Mouse (Mus musculus) retina, postnatal 7 days (tissue): Measurements from ENCODE around the gene Mier3.
"Not testable (repeated sequence)": the region's sequence is repeated elsewhere in the genome, so short reads cannot be mapped to it uniquely, and the experiment has no call there.

Experiments used
- DNase-seq: peaks from one replicate; pipeline ENCODE4 v3.0.0-alpha.2; 2012; ENCODE audit warnings: low read depth, low spot score

Mier3 gene

DNA sequence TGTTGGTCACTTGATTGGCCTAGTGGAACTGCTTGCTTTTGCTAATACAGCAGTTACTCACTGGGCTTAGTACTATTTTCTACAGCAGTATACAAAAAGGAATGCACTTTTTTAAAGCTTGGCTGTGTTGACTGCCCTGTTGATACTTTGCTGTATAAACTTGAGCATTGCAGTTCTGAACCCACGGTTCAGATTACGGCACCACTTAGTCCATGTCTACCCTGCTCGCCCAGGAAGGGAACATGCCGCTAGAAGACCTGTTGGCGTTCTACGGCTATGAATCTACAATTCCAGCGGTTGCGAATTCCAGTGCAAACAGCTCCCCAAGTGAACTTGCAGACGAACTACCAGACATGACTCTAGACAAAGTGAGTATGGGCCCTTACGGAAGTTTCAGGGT is 22.6 kb downstream of the Mier3 start:
- DNase-seq: no peak

GRCm38 (mm10) chr13:111703952-111704351 is 23.2 kb downstream of the Mier3 start:
- not testable (repeated sequence) for DNase-seq

DNA sequence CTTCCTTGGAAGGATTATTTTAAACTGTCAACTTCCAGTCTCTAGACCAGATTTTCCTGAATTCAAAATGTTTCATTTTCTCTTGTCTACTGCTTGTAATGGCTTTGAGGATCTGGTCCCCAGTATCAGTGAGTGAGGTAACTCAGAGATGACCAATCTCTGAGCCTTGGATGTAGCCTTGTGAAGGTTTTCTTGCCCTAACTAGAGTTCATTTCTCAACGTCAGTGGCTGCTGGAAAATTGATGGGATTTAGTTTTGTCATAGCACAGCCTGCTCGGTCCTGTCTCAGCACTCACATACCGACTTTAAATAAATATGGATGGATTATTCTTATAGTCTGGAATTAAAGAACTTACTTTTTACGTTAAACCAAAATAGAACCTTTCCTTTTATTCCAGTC is 29.8 kb downstream of the Mier3 start:
- no peak for DNase-seq

DNA sequence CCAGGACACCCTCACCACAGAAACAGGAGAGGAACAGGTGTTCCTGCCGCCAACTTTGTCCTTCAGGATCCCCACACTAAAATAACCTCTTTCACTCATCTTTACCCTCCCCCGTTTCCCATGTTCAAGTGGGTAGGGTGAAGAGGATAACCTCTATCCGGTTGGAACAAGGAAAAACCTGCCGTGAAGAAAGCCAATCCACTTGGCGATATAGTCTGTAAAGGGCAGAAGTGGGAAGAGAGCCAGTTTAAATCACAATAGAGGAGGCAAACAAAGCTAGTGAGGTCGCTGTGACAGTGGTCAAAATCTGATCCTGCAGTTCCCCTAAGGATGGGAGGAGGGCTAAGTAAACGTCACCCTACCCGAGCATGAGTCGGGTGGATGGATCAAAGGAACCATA is 38.9 kb downstream of the Mier3 start:
- DNase-seq: no peak

DNA sequence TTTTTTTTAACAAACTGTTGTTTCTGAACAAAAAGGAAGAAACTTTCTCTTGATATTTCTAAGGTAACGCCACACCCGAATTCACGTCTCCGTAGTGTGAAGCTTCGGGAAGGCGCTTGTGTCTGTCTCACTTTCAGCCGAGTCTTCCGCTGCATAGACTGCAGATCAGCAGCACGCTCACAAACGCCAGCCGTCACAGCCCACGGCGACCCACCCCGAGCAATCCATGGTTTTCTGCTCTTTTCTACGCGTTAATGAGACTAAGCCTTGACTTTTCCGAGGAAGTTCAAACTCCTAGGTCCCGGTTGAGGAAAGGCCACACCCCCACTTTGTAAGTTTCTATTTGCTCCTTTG is 44.0 kb downstream of the Mier3 start:
- no peak for DNase-seq

DNA sequence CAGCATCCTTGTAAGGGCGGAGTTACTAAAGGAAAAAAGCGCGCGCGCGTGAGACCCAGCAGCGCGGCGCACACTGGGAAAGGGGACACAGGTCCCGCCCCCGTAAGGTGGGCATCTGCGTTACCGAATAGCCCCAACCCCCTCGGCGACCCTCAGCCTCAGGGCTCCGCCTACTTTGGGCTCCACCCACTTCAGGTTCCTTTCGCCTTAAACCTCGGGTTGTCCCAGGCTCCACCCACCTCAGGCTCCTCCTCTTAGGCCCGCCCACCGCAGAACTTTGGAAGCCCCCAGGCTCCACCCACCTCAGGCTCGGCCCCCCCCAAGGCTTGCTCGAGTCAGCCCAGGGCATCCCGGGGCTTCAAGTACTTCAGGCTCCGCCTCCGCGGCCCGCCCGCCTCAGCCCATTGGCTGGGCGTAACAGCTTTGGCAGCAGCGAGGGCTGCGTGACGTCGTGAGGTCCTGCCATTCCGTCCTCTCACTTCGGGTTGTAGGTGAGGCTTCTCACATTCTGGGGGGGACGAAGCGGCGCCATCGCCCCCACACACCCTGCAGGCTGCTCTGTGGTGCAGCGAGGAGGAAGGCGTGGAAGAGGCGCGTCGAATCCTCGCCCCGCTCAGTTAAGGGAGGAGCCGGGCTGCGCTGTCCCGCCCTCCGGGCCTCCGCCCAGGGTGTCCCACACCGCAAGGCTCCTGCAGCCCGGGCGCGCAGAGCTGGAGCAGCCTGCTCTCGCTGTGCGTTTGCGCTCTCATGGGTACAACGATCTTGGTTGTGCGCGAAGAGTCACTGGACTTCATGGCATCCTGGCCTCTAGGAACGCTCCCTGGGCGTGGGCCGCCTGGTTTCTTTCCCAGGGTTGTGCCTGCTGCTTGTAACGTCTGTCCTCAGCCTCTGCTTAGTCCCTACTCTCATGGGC is 44.6 kb downstream of the Mier3 start:
- peak; percentile 94 for DNase-seq

- no peak for DNase-seq
These were observed 46.1 kb downstream of the Mier3 start for GRCm38 (mm10) chr13:111726898-111727297.

DNA sequence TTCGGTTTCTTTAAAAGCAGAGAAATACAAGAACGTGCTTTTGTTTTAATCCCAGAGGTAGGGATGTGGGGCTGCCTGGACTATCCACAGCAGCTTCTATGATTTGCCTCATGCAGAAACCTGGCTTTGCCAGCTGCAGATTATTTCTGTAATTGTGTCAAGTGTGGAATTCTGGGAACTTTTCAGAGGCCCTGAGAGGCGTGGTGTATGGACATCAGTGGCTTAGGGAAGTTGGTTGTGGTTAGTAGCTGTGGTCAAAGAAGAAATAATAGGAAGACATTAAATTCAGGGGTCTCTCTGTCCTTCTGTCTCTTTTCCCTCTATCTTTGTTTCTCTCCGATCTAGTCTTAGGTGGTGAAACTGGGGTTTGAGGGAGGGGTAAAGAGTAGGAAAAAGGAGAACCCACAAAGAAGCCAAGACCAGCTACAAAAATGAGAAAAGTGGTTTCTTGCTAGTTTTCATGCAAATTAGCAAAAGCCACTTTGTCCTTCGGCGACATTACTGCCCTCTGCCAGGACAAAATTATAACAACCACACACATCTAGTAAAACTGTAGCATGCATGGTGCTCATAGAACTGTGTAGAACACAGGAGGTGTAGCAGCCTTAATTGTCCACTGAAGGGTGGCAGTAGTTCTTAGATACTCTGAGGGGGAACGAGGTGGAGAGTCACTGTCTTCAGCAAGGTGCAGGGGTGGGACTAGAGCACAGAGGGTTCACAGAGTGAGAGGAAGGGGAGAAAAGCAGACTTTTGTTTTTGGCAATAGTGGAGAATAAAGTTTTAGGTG is 60.6 kb downstream of the Mier3 start:
- no peak for DNase-seq

DNA sequence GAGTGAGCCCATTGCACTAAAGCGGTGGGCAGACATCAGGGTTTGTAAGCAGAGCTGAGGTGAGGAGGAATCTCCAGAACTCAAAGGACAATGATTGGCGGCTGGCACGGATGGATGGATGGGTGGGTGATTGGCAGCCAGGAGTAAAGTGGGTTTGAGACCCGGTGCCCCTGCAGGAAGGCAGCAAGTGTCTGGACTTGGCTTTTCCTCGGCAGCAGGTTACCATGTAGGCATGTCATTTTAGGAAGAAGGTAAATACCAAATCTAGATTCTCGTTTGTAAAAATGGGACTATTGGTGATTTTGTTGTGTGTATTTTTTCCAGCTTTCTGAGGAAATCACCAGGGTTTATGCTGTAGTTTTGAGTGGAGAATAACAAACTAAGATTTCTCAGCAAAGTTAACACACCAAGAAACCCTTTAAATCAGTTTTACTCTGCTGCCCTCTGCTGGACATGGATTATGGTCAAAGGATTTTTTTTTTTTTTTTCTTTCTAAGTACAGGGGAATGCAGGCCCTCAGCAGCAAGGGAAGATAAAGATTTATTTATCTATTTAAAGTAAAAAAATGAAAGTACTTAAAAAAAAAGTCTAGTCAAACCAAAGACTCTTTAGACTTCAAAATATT is 61.3 kb downstream of the Mier3 start:
- DNase-seq: peak; percentile 70

GRCm38 (mm10) chr13:111744233-111745000 is 63.6 kb downstream of the Mier3 start:
- DNase-seq: no peak

DNA sequence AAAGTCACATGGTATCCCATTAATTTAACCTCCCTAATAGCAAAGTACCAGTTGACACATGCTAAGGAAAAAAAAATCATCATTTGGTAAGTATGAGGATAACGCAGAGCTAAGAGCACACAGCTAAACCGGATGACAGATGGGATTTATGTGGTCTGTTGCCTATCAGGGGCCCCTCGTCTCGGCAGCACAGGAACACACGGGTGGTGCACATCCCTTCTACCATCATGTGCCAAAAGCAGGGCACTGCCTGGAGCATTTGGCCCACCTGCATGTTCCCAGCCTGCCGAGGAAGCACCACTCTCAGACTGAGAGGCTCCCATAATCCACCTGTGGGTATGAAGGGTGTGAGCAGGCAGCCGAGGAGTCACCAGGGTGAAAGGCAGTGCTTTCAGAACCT is 64.4 kb downstream of the Mier3 start:
- DNase-seq: no peak

- DNase-seq: no peak
These were observed 66.1 kb downstream of the Mier3 start for GRCm38 (mm10) chr13:111746831-111747230.

DNA sequence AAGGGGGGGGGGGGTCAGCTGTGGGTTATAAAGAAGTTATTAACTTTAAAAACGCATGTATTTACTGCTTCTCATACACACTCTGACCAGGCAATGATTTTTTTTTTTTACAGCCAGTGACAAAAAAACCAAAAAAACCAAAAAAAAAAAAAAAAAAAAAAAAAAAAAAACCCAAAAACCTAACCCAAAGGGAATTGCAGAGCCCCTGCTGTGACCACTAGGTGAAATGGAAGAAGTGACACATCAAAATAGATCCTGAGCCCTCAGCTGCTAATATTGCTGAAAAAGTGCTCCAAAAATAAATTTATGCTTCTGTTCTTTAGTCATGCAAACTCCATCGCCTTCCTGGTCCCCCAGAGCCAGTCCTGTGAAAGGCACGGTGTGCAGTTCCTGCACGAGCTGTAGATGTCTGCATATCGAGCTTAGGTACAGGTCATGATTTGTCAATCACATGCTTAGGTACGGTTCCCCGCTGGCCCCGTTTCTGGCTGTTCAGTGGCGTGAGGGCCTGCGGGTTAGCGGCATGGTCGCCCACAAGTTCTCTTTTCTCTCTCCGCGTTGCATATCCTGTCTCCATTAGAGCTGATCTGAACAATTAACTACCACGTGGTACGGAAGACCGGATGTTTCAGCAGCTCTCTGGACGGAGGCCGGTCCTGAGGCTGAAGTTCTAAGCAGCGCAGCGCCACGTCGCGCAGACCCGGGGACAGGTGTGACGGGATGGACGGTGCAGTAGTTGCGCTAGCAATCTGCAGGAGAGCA is 67.7 kb downstream of the Mier3 start:
- no peak for DNase-seq

GRCm38 (mm10) chr13:111753321-111753720 is 72.5 kb downstream of the Mier3 start:
- no peak for DNase-seq

DNA sequence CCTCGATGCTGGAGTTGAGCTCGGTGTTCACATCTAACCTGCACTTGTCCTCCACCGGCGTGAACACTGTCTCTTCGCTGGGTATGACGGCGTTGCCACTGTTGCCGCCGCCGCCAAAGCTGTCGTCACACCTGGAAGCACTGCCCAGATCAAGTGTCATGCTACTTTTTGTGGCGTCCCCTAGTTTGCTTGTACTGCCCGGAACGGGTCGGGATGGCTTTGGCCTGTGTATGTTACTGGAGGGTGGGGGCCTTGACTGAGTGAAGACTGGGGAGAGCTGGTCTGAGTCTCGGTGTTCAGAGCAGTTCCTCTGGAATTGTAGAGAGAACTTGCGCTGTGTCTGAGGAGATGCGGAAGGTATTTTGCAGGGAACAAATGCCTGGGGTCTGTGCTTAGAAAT is 74.6 kb downstream of the Mier3 start:
- DNase-seq: no peak

GRCm38 (mm10) chr13:111755937-111756336 is 75.2 kb downstream of the Mier3 start:
- DNase-seq: no peak

- no peak for DNase-seq
These were observed 76.2 kb downstream of the Mier3 start for GRCm38 (mm10) chr13:111756986-111757385.

GRCm38 (mm10) chr13:111762526-111762925 is 81.7 kb downstream of the Mier3 start:
- no peak for DNase-seq
